Mouse (Mus musculus) forebrain, embryonic 15.5 days (tissue): ENCODE results near the gene Gm20662. TPM values are rescaled to one million over a fixed set of nuclear protein-coding genes. Genes with fewer than 3 reads are reported as not detected.

Experiments used
- ATAC-seq: fragments of 200-750 bp; cut with Nextera tagmentation; replicated peaks from 2 replicates; pipeline ENCODE4 v1.8.0; 2017; ENCODE audit warnings: mild to moderate bottlenecking, moderate TSS enrichment, moderate library complexity
- H3K27ac ChIP-seq: fragments of 300-500 bp; sonication (generic); replicated peaks from 2 replicates; pipeline ENCODE4 v1.5.1; 2015; ENCODE audit warnings: mild to moderate bottlenecking, inconsistent platforms
- H3K27me3 ChIP-seq: fragments of 300-500 bp; sonication (generic); 2 replicates; pipeline ENCODE4 v1.6.1; 2015; ENCODE audit warnings: inconsistent platforms
- H3K36me3 ChIP-seq: fragments of 300-500 bp; sonication (generic); 2 replicates; pipeline ENCODE4 v1.6.1; 2015; ENCODE audit warnings: mild to moderate bottlenecking, inconsistent platforms
- H3K4me1 ChIP-seq: fragments of 300-500 bp; sonication (generic); 2 replicates; pipeline ENCODE4 v1.6.1; 2015; ENCODE audit warnings: inconsistent platforms
- H3K4me2 ChIP-seq: fragments of 300-500 bp; sonication (generic); replicated peaks from 2 replicates; pipeline ENCODE4 v1.6.1; 2015; ENCODE audit warnings: mild to moderate bottlenecking, inconsistent platforms
- H3K4me3 ChIP-seq: fragments of 300-500 bp; sonication (generic); 2 replicates; pipeline ENCODE4 v1.5.1; 2015; ENCODE audit warnings: mild to moderate bottlenecking, inconsistent platforms
- H3K9ac ChIP-seq: fragments of 300-500 bp; sonication (generic); replicated peaks from 2 replicates; pipeline ENCODE4 v1.6.1; 2015; ENCODE audit warnings: mild to moderate bottlenecking, inconsistent platforms
- H3K9me3 ChIP-seq: fragments of 300-500 bp; sonication (generic); 2 replicates; pipeline ENCODE4 v1.6.1; 2016; ENCODE audit warnings: inconsistent platforms
- WGBS: fragments of 180-500 bp; shearing (Covaris S2); methylation state at CpG from one replicate; pipeline ENCODE4 v1.1.7; 2015; ENCODE audit warnings: mixed read lengths; 5-methylcytosine and 5-hydroxymethylcytosine counted together
- polyA plus RNA-seq: library from polyadenylated mRNA; unstranded; fragments of >200 nt; fragmentation: Nextera tagmentation; extraction: Ambion mirVana; gene quantifications from 2 replicates; pipeline ENCODE4 v1.2.1, GENCODE M21; 2015

The Gm20662 gene
- polyA plus RNA-seq, 1 experiment from 2014 or later: not detected

- Histone ChIP-seq H3K4me1 (no peaks in the 10 kb centered on the region), H3K4me3 (no peak overlapping the region), H3K27ac (no peak overlapping the region), H3K4me2 (no peak overlapping the region), H3K9me3 (no peaks in the 10 kb centered on the region), H3K9ac (no peak overlapping the region), H3K36me3 (peaks cover 58% of the 10 kb centered on the region), H3K27me3 (no peaks in the 10 kb centered on the region)
- 97% methylated on average over 3 of the region's 3 CpGs for WGBS
- no peak for ATAC-seq
These were observed 31.7 kb downstream of the Gm20662 start for GRCm38 (mm10) chr9:108027867-108028266.

- Histone ChIP-seq H3K36me3 (peaks cover 53% of the 10 kb centered on the region), H3K27me3 (no peaks in the 10 kb centered on the region), H3K4me1 (no peaks in the 10 kb centered on the region), H3K9ac (no peak overlapping the region), H3K27ac (no peak overlapping the region), H3K9me3 (no peaks in the 10 kb centered on the region), H3K4me3 (no peak overlapping the region), H3K4me2 (no peak overlapping the region)
- WGBS: 90% methylated on average over 5 of the region's 5 CpGs
- ATAC-seq: no peak
These were observed 36.0 kb downstream of the Gm20662 start for GRCm38 (mm10) chr9:108032126-108032525.

- WGBS: 95% methylated on average over 2 of the region's 2 CpGs
- H3K4me1 ChIP-seq: no peaks in the 10 kb centered on the region
- H3K4me2 ChIP-seq: no peak overlapping the region
- ATAC-seq: no peak
- no peak overlapping the region for H3K27ac ChIP-seq
- no peak overlapping the region for H3K9ac ChIP-seq
- no peaks in the 10 kb centered on the region for H3K27me3 ChIP-seq
- H3K9me3 ChIP-seq: no peaks in the 10 kb centered on the region
- H3K4me3 ChIP-seq: no peak overlapping the region
- peaks cover 49% of the 10 kb centered on the region for H3K36me3 ChIP-seq
These were observed 39.4 kb downstream of the Gm20662 start for GRCm38 (mm10) chr9:108035331-108036156.

GRCm38 (mm10) chr9:108044751-108045492, 48.8 kb downstream of the Gm20662 start:
- Histone ChIP-seq H3K9ac (no peak overlapping the region), H3K36me3 (peaks cover 60% of the 10 kb centered on the region), H3K27me3 (no peaks in the 10 kb centered on the region), H3K27ac (no peak overlapping the region), H3K4me3 (no peak overlapping the region), H3K4me2 (no peak overlapping the region), H3K4me1 (peaks cover 16% of the 10 kb centered on the region), H3K9me3 (no peaks in the 10 kb centered on the region)
- no peak for ATAC-seq
- 98% methylated on average over 8 of the region's 8 CpGs for WGBS

- 86% methylated on average over 4 of the region's 4 CpGs for WGBS
- Histone ChIP-seq H3K4me2 (no peak overlapping the region), H3K9me3 (no peaks in the 10 kb centered on the region), H3K27me3 (no peaks in the 10 kb centered on the region), H3K27ac (no peak overlapping the region), H3K4me3 (no peak overlapping the region), H3K36me3 (peaks cover 53% of the 10 kb centered on the region), H3K4me1 (peaks cover 18% of the 10 kb centered on the region), H3K9ac (no peak overlapping the region)
- ATAC-seq: no peak
These were observed 50.4 kb downstream of the Gm20662 start for GRCm38 (mm10) chr9:108046582-108046981.

- 45% methylated on average over 17 of the region's 17 CpGs for WGBS
These were observed 51.7 kb downstream of the Gm20662 start for GRCm38 (mm10) chr9:108047601-108048565.

GRCm38 (mm10) chr9:108048566-108048955, 52.4 kb downstream of the Gm20662 start:
- Histone ChIP-seq H3K27me3 (no peaks in the 10 kb centered on the region), H3K4me1 (peaks cover 29% of the 10 kb centered on the region), H3K9me3 (no peaks in the 10 kb centered on the region), H3K9ac (peak overlapping the region; percentile 62), H3K36me3 (peaks cover 37% of the 10 kb centered on the region), H3K27ac (peak overlapping the region; percentile 59), H3K4me2 (peak overlapping the region; percentile 91), H3K4me3 (peak overlapping the region; percentile 75)
- peak; percentile 47 for ATAC-seq
- WGBS: 2% methylated on average over 19 of the region's 19 CpGs

More at GRCm38 (mm10) chr9:108047601-108048565, 51.7 kb downstream of the Gm20662 start:
- Histone ChIP-seq H3K27ac (peak overlapping the region; percentile 59), H3K9ac (peak overlapping the region; percentile 62; the same call in 1 of the 2 replicates), H3K4me2 (peak overlapping the region; percentile 91), H3K27me3 (no peaks in the 10 kb centered on the region), H3K4me3 (peak overlapping the region; percentile 75), H3K36me3 (peaks cover 43% of the 10 kb centered on the region), H3K9me3 (no peaks in the 10 kb centered on the region), H3K4me1 (peaks cover 24% of the 10 kb centered on the region)
- ATAC-seq: no peak

- Histone ChIP-seq H3K27ac (peak within 1 kb of the TSS; percentile 67), H3K4me2 (peak within 1 kb of the TSS; percentile 91), H3K9me3 (no peaks in the 10 kb centered on the region), H3K9ac (peak within 1 kb of the TSS; percentile 62), H3K36me3 (peaks cover 42% of the 10 kb centered on the region), H3K4me3 (peak within 1 kb of the TSS; percentile 75), H3K4me1 (peaks cover 29% of the 10 kb centered on the region), H3K27me3 (no peaks in the 10 kb centered on the region)
- WGBS: under 1% methylated on average over 38 of the region's 39 CpGs
- peak; percentile 95 for ATAC-seq
These were observed 52.9 kb downstream of the Gm20662 start, which contains the start of gene Gmppb for GRCm38 (mm10) chr9:108049016-108049455. Gene Gmppb, plus strand, starts transcription at chr9:108049242.

GRCm38 (mm10) chr9:108049561-108050251, 53.6 kb downstream of the Gm20662 start:
- Histone ChIP-seq H3K4me1 (peaks cover 29% of the 10 kb centered on the region), H3K4me2 (peak overlapping the region; percentile 91), H3K27me3 (no peaks in the 10 kb centered on the region), H3K27ac (peak overlapping the region; percentile 67), H3K36me3 (peaks cover 41% of the 10 kb centered on the region), H3K9me3 (no peaks in the 10 kb centered on the region), H3K9ac (peak overlapping the region; percentile 62), H3K4me3 (peak overlapping the region; percentile 75)
- WGBS: 45% methylated on average over 15 of the region's 15 CpGs
- ATAC-seq: peak; percentile 9

- no peaks in the 10 kb centered on the region for H3K9me3 ChIP-seq
- no peaks in the 10 kb centered on the region for H3K27me3 ChIP-seq
- no peak overlapping the region for H3K4me2 ChIP-seq
- WGBS: 95% methylated on average over 15 of the region's 15 CpGs
- peaks cover 33% of the 10 kb centered on the region for H3K36me3 ChIP-seq
- no peak overlapping the region for H3K27ac ChIP-seq
- no peak overlapping the region for H3K9ac ChIP-seq
- ATAC-seq: no peak
- no peak overlapping the region for H3K4me3 ChIP-seq
- peaks cover 29% of the 10 kb centered on the region for H3K4me1 ChIP-seq
These were observed 55.2 kb downstream of the Gm20662 start for GRCm38 (mm10) chr9:108051184-108051930.
